Mouse (Mus musculus) testis, postnatal 10 days (tissue): ENCODE results near the gene Chek1.

Experiments
- DNase-seq: peaks from one replicate; pipeline ENCODE4 v3.0.0; 2021; ENCODE audit warnings: low spot score

Chek1 gene

DNA sequence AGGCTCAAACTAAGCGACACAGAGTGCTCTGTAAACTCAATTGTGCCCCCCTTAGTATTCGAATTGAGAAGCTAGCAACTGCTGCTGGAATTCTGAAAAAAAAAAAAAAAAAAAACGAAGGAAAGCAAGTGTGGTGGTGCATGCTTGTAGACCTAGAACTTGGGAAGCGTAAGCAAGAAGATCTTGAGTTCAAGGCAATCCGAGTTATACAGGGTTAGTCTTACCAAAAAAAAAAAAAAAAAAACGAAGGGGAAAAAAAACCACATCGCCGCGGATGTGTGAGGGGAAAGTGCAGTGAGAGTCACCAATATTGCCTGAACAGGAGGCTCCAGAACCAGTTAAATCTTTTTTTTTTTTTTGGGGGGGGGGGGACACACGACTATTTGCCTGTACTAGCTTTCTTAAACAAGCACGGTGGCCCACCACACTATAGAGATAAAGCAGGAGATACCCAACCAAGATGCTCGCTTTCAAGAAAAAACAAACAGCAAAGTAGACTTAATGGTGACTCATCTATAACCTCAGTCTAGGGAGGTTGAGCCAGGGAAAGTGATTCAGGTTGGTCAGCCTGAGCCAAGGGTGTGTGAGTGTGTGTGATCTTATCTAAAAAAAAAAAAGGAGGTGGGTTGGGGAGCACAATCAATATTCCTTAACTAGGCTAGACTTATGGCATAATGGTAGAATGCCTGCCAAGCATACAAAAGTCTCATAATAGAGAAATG, at the start of gene Chek1:
Gene Chek1 (minus strand): TSS at position 32 of the 722 bp plus-strand sequence.
- no peak for DNase-seq

DNA sequence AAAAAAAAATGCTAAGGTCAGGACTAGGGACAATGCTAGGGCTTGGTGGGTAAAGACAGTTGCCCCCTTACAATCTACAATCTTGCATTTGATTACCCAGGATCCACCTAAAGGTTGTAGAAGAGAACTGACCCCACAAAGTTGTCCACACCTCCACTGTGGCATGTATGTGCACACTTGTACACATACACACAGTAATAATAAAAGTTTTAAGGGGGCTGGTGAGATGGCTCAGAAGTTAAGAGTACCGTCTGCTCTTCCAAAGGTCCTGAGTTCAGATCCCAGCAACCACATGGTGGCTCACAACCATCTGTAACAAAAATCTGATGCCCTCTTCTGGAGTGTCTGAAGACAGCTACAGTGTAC, 42.2 kb upstream of the Chek1 start:
- no peak for DNase-seq

- peak; percentile 65 for DNase-seq
Measured at GRCm38 (mm10) chr9:36768156-36769047, 41.5 kb upstream of the Chek1 start.

DNA sequence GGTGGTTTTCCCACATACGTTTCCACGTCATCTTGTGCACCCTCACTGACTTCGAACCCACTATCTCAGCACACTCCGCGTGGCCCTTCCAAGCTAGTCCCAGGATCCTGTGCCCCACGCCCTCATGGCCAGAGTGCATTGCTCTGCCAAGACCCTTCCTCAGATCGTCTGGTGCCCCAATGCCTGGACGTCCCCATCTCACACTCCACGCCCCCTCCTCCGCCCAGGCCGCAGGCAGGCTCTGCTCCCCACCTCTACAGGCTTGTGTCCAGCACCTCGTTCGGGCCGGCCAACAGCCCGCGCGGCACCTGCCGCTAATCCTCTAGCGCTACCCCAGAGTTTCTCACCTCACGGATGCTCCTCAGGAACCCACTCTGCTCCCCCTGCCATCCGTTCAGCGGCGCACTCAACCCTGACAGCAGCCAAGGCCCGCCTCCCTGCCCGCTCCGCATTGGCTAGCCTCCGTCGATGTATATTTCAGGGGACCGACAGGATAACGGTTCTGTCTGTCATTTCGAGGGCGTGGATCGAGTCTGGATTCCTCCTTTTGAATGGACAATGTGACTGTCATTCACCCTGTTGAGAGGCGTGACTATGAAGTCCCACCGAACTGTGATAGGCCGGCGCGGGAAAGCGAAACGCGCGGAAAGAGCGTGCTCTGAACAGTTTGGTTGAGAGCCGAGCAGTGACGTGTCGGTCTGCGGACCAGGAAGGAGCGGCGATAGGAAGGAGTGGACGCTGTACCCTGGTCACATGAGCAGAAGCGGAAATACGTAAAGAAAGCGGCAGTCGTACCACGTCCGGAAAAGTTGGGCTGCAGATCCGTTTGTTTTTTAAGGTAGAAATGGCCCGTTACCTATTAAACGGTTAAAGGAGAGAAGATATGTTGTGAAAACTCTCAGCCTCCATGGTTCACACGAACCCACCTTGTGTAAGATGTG, 40.6 kb upstream of the Chek1 start, which contains the start of gene Stt3a:
Gene Stt3a (minus strand): TSS at position 477 of the 941 bp plus-strand sequence.
- peak; percentile 98 for DNase-seq

DNA sequence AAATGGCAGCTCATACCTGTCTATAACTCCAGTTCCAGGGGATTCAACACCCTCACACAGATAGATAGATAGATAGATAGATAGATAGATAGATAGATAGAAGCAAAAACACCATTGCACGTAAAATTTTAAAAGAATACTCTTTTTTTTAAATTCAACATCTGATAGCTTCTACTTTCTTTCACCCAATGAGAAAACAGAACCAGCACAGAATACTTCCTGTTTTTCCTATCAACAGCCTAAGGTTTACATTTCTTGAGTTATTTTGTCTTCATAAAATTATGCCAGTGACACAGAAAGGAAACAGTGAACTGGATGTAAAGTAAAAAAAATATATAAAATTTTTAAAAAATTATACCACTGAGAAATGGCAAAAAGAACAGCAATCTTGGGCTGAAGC, 37.5 kb upstream of the Chek1 start:
- DNase-seq = no peak

DNA sequence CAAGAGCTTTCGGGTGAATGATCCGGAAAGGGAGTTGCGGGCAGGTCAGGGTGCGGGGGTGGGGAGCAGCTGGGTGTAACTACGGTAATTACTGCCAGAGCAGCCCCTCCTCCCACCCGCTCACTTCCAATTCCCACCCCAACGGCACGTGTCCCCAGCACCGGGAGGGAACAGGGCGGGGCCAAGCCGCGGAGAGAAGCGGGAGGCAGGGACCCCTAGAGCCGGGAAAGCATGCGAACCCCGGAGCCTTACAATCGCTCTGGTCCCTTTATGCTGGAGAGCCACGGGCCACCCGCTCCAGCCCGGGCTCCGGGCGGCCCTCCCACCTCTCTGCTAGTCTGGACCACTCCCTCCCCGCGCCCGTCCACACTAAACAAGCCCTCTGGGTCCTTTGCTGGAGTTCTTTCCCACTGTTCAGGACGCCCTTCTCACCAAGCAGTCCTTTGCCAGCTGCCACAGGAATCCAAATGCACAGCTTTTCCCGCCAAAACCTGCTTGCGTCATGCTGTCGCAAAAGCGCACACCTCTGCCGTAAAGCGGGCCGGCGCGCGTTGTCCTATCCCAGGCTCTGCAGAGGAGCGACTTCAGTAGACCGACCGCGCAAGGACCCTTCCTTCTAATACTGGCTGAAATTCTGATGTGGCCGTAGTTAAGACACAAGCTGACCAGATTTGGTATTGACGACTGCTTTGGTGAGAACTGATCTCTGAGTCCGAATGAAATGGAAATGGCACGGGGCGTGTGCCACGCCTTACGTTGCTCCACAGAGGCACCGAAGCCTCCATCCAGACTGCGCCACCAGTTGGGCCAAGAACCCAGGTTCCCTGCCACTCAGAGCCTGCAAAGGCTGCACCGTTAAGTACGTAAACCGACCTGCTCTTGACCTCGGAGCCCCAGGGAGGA, 483 bp downstream of the Chek1 start:
- DNase-seq = peak; percentile 91

DNA sequence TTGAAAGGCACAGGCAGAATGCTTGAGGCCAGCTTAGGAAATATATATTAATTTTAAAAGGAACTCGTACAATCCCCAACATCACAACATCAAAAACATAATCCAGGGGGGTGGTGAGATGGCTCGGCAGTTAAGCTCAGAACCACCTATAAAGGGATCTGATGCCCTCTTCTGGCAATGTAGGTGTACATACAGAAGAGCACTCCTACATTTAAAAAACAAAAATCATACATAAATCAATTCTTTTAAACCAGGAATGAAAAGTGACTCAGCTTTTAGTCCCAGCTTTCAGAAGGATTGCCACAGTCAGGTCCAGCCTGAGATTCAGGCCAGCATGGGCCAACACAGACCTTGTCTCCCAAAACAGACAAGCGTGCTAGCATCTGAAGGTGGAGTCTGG, 10.2 kb downstream of the Chek1 start:
- DNase-seq = no peak

DNA sequence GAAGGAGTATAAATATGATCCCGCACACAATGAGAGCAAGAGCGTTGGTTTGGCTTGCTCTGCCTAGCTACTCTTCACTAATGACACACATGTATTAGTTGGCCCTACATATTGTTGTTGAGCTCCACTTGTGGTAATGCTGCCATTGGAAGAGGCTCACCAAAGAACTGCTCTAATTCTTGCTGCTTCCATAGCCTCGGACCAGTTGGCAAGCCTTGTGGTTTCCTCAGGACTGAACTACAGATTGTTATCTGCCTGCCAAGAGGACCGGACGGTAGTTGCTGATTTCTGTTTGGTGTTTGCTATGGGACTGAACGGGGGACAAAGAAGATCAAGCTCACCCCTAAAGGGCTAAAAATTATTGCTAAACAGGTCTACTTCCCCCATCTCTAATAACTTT, 19.6 kb downstream of the Chek1 start:
- no peak for DNase-seq

- DNase-seq = no peak
Measured at GRCm38 (mm10) chr9:36705923-36706322, 20.9 kb downstream of the Chek1 start.

DNA sequence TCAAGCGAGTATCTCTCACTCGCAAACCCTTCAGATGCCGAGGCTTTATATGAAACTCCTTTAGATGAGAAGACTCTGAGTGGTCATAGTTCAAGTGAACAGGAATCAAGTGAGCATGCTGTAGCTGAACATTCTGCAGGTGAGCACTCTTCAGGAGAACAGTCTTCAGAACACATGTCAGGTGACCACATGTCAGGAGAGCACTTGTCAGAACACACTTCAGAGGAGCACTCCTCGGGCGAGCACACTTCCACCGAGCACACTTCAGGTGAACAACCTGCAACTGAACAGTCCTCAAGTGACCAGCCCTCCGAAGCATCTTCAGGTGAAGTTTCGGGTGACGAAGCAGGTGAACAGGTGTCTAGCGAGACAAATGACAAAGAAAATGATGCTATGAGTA, 32.6 kb downstream of the Chek1 start:
- no peak for DNase-seq

DNA sequence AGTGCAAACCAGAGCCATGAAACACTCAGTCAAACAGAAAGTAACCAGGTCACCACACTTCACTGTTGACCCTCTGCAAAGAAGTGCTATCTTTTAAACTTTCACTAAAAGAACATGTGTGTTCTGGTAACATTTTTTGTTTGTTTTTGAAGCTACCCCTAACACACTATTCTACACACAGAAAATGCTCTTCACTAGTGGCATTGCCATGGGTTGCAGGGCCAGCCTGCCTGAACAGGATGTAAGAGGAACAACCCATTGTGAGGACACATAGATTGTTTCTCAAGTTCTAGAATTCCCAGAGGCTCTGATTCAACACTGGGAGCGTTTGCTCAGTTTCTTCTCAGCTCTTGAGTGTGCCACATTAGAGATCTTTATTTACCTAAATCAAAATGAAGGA, 33.9 kb downstream of the Chek1 start, which contains the start of gene Acrv1:
Gene Acrv1 (plus strand): TSS at position 301 of the 400 bp plus-strand sequence.
- no peak for DNase-seq

- no peak for DNase-seq
Measured at GRCm38 (mm10) chr9:36687329-36687728, 39.5 kb downstream of the Chek1 start.

DNA sequence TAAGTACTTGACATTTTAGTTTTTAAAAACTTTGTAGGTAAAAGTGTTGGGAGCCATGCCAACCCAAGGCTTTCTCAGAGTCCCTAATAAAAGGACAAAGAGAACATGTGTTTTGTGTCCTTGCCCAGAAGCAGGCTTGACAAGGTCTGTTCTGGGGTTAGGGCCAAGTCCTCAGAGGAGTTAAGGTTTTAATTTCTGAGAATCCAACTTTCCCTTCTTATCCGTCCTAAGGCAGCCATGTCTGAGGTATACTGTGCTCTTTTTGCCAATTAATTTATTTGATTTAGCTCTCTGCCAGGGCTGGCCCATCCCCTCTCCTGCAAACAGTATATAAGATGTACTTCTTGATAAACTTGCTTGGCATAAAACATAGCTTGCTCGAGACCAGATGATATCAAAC, 45.4 kb downstream of the Chek1 start:
- DNase-seq = peak; percentile 43
